Mouse (Mus musculus): ENCODE data around the gene Pfn1.

DNA sequence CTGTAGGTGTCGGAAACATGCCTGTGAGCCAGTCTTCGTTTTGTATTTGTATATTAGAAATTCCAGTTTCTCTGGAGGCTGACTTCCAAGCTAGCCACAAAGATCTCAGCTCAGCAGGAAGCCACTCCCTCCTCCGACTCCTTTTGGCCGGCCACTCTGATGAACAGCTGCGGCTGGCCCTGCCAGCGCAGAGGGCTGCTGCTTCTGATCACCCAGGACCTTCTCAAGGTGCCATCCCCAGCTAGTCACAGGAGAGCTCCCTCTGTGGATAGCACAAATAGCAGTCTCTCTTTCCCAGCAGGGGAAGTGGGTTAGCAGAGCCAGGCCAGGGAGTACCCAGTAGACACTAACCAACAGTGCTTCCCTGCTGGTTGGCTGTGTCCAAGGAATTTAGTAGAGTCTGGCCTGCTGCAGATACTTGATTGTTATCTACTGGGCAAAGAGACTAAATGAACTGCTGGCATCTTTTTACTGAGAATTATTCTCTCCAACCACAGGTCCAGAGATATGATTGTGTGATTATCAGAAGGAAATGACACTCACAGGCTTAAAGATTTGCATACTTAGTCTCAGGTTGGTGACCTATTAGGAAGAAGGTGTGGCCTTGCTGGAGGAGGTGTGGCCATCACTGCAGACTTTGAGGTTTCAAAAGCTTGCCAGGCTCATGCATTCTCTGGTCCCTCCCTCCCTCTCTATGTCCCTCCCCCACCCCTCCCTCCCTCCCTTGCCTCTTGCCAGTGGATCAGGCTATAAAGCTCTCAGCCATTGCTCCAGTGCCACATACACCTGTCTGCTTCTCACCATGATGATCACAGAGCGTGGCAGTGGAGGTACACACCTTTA, 32.3 kb downstream of the Pfn1 start:
- no peak for TF ChIP-seq POLR2A (IDR thresholded peaks at IDR 0.05; ENCODE audit: insufficient read depth, low read depth, low read length)
- TF ChIP-seq CTCF (IDR thresholded peaks at IDR 0.05), result no peak
- no peak for TF ChIP-seq EP300 (IDR thresholded peaks at IDR 0.05; ENCODE audit: insufficient read depth, low read depth, low read length)
